Mouse (Mus musculus) retina, adult 2 months (tissue): ENCODE results near the gene Mcee.

ENCODE experiments used
- DNase-seq: peaks from one replicate; pipeline ENCODE4 v3.0.0-alpha.2; 2012; ENCODE audit warnings: low read depth, low spot score

Gene Mcee

DNA sequence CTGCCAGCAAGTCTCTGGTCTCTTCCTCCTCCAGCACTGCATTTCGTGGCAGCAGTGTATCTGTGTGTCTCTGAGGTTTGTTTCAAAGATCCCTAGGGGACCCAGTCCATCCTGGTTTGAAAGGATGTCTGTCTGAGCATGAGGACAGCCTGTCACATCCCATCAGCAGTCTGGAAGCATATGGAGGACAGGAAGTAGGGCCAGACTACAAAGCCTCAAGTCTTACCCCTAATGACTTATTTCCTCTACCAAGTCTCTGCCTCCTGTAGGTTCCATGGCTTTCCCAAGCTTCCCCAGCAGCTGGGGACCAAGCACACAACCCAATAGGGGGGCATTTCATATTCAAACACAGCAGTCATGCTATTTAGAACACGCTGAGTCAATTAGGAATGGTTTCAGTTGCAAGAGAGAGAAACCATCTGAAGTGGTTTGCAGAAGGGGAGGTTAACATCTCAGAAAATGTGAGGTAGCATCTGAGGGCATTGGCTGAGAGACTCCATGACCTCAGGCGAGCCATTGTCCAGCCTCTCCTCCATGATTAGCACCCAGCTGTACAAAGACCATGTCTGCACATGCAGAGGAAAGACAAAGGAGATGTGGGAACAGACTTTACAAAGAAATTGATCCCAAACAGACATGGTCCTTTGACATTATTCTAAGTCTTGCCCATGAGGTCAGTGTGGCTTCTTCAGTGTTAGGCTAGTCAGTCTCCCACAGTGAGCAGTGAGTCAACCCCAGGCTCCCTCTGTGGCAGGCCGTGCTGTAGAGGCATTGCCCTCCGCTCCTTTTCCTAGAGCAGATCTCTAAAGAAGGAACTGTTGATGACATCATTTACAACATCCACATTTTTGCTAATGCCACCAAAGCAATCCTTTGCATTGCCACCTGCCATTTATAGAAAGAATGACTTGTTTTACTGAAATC is 47.5 kb downstream of the Mcee start:
- DNase-seq = no peak

DNA sequence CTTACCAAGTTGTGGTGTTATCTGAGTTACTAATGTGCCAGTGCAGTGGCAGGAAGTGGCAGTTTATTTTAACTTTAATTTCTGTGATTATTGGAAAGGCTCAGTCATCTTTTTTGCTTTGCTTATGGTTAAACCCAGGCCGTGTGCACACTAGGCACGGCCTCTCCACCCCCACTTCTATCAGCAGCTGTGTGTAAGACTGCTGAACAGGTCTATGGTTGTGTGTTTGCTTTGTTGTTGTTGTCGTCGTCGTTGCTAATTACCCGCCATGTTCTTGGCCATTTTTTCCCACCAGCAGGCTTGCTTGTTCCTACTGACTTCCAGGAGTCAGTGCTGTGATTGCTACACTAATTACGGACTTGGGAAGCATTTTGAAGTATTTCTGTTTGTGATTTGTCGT is 48.1 kb downstream of the Mcee start:
- DNase-seq = no peak

DNA sequence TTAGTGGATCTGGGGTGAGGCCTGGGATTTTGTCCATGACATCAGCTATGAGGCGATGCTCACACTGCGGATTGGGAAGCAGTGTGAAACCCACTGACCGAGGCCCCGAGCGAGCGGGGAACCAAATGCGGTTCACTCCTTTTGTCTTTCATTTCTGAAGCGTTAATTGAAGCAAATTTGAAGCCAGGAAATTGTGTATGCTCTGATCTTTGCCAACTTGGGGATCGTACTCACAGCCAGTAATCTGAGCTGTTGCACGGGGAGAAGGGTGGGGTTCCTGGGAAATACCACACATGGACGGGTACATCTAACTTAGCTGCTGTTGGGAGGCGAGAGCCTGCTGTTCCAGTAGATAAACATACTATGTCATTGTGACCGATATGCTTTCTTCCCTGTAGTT is 58.2 kb downstream of the Mcee start:
- no peak for DNase-seq

DNA sequence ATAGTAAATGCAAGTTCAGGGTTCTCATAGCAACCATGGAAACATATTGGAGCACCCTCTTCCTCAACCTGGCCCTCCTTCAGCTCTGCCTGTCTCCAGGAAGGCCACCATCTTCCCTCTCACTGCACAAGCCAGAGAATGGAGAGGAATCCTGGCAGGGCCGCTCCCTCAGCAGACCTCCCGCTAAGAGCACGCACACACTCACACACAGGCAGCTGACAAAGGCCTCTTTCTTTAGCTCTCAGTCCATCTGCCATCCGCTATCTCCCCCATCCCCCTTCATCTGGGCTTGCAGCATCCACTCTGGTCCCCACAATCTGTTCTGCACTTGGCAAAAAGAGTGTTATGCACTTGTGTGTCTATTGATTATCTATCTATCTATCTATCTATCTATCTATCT is 59.0 kb downstream of the Mcee start:
- no peak for DNase-seq

DNA sequence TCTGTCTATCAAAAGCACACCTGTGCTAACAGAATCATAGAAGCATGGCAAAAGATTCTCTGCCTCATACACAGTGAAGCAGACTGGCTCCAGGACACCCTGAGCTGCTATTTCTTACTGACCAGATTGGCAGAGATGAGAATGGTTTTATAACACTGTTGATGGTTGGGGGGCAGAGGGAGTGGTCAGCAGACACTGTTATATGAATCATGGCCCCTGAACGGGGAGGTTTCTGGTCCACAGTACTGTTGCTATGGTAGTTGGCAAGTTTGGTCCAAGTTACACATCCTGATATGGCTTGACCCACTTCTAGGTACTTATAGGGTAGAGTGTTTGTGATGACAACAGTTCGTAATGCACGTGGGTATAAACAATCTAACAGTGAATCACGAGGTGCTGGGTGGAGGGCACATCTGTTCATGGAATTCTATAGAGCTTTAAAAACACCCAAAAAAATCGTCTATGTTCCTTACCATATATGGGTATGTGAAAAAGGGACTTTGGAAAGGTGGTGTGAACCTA is 59.5 kb downstream of the Mcee start:
- no peak for DNase-seq

DNA sequence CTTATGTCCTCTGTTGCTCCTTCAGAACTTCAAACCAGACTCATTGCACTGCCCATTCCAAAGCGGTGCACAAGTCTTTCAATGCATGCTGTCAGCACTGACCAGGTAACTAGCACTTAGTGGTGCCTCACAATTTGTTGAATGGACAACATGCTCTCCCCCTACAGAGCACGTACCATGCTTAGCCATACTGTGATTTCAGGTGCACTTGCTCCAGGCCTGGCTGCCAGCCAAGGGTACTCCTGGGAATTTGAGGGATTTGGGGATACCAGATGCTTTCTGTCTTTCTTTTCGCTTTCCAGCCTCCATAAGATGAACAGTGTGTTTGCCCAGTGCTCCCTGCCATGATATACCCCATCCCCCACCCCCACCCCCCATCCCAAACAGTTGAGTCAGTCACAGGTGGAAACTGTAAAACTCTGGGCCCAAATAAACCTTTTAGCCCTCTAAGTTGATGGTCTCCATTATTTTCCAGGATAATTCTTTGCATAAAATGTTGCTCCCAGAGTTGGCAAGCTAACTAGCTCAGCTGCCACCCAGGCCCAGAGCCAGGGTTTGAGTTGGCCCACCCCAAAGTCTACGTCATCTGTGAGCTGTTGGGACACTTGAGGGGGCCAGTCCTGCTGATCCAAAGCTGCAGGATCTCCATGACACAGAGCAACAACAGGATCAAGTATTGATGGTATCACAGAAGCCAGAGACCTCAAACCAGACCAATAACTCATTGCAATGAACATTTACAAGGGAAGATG is 60.2 kb downstream of the Mcee start:
- DNase-seq = no peak

DNA sequence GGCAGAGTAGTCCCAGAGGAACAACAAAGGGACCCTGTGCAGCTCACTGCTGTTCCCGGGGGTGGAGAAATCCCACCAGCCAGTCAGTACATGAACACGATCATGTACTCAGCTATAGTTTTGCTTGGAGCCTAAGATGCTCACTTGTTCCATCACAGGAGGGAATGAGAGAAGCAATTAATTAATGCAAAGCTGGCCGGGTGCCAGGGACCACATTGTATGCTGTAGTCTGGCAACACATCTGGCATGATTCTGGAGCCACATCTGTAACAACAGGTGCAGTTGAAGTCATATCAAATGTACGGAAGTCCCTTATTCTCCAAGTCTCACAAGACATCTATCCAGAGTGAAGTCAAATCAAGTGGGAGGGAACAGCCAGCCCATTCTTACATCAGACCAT is 63.8 kb downstream of the Mcee start:
- DNase-seq = no peak

DNA sequence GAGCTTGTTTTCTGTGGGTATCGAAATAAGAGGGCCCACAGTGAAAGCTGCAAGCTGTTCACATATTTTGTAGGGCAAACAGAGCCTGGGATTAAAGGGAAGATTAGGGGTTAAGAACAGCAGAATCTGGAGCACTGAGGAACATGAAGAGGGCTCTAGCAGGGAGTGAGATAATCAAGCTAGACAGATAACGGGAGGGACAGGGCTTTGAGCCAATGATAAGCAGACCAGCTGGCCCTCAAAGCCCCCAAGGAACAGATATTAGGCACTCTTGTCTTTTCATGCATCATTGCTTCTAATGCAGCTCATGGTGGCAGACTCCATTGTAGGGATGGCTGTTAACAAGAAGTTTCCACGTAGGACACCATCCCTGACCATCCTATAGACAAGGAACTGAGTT is 64.3 kb downstream of the Mcee start:
- DNase-seq = no peak

DNA sequence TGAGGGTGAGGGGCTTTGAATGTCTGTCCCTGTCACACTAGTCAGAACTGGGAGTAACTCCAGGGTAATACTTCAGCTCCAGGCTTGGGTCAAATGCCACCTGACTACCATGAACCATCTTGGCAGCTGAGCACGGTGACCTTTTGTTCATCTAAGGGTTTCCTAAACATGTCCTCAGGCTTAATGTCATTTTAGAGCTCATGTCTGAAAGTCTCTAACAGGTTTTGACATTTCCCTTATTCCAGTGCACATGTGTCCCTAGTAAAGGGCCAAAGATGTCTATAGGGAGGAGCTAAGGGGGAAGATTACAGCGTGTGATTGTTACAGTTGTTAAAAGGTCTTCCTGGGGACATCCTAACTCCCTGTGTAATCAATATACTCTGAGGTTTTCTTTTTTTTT is 65.4 kb downstream of the Mcee start:
- DNase-seq = no peak
